Comparison of ENCODE assay signal across 13 mouse cellular contexts in genomic region chr9:119181241-119181728, GRCm38 (mm10). TPM values are rescaled to one million over a fixed set of nuclear protein-coding genes. Genes with fewer than 3 reads are reported as not detected.
DNase-seq lines count a peak whose midpoint lies in the region; ATAC-seq and TF ChIP-seq lines count a peak whose summit lies in the region.
"Had no signal": no experiment of that assay in that cellular context is flagged by ENCODE, and none has a peak within 500 bp of the region (broad histone marks: within the 10 kb centered on the region; RNA-seq: fewer than 3 reads in every experiment).

No protein-coding gene starts in this region.

- peak; percentile 55 to 67 for DNase-seq in heart, adult 18-20 months
- peak; percentile 28 for DNase-seq in testis, postnatal 14 days (ENCODE audit: low spot score)
- DNase-seq in testis, postnatal 10 days (ENCODE audit: low spot score): no peak
- peak; percentile 52 for DNase-seq in kidney, postnatal 0 days (ENCODE audit: low spot score)
- peak; percentile 26 for DNase-seq in yolk sac, embryonic 10.5 days (ENCODE audit: low spot score)
- DNase-seq in midbrain, embryonic 10.5 days (ENCODE audit: low spot score): no peak

- H3K4me1 ChIP-seq in heart, embryonic 12.5 days (replicated peaks): peaks cover 13% of the 10 kb centered on the region; the same call in 1 of the 2 replicates
- no peaks in the 10 kb centered on the region for H3K4me1 ChIP-seq in kidney, postnatal 0 days (replicated peaks; ENCODE audit: insufficient read depth, low read length)
- H3K4me1 ChIP-seq in midbrain, embryonic 10.5 days: peaks cover 3% of the 10 kb centered on the region; the same call in 1 of the 2 replicates

- H3K27me3 ChIP-seq in heart, embryonic 12.5 days (replicated peaks): no peaks in the 10 kb centered on the region
- H3K27me3 ChIP-seq in kidney, postnatal 0 days (ENCODE audit: insufficient read depth, low read length): no peaks in the 10 kb centered on the region
- no peaks in the 10 kb centered on the region for H3K27me3 ChIP-seq in midbrain, embryonic 10.5 days (ENCODE audit: low read depth, poor library complexity, severe bottlenecking)

- TF ChIP-seq CTCF in kidney, postnatal 0 days (IDR thresholded peaks at IDR 0.05; ENCODE audit: low read depth): no peak

- no peak overlapping the region for H3K9ac ChIP-seq in heart, embryonic 12.5 days
- H3K9ac ChIP-seq in kidney, postnatal 0 days (ENCODE audit: low read depth, low read length): no peak overlapping the region

- H3K4me2 ChIP-seq in heart, embryonic 12.5 days: no peak overlapping the region
- no peak overlapping the region for H3K4me2 ChIP-seq in kidney, postnatal 0 days (ENCODE audit: low read length)

- H3K36me3 ChIP-seq in heart, embryonic 12.5 days: no peaks in the 10 kb centered on the region
- no peaks in the 10 kb centered on the region for H3K36me3 ChIP-seq in kidney, postnatal 0 days (ENCODE audit: insufficient read depth, low read length)
- no peaks in the 10 kb centered on the region for H3K36me3 ChIP-seq in midbrain, embryonic 10.5 days

- H3K27ac ChIP-seq in heart, embryonic 12.5 days (ENCODE audit: poor library complexity, severe bottlenecking): no peak overlapping the region
- no peak overlapping the region for H3K27ac ChIP-seq in kidney, postnatal 0 days
- H3K27ac ChIP-seq in midbrain, embryonic 10.5 days (replicated peaks): no peak overlapping the region

- 33% methylated on average over 3 of the region's 3 CpGs for WGBS in heart, embryonic 12.5 days
- WGBS in kidney, postnatal 0 days: 23% methylated on average over 3 of the region's 3 CpGs
- WGBS in midbrain, embryonic 10.5 days: 65% methylated on average over 3 of the region's 3 CpGs

- no peaks in the 10 kb centered on the region for H3K9me3 ChIP-seq in heart, embryonic 12.5 days (replicated peaks)
- H3K9me3 ChIP-seq in kidney, postnatal 0 days (replicated peaks; ENCODE audit: low read length): no peaks in the 10 kb centered on the region
- H3K9me3 ChIP-seq in midbrain, embryonic 10.5 days (replicated peaks): no peaks in the 10 kb centered on the region

- H3K4me3 ChIP-seq in heart, embryonic 12.5 days: no peak overlapping the region
- no peak overlapping the region for H3K4me3 ChIP-seq in kidney, postnatal 0 days (replicated peaks; ENCODE audit: low read depth, low read length)
- no peak overlapping the region for H3K4me3 ChIP-seq in midbrain, embryonic 10.5 days

- ATAC-seq in heart, embryonic 12.5 days (ENCODE audit: insufficient number of reproducible peaks, low FRiP score): no peak
- no peak for ATAC-seq in kidney, postnatal 0 days (replicated peaks; ENCODE audit: low FRiP score, low read depth)
- no peak for ATAC-seq in monocyte, adult 5-6 weeks (replicated peaks; ENCODE audit: insufficient number of reproducible peaks, low FRiP score, low TSS enrichment, poor library complexity, severe bottlenecking)

RNA-seq across cellular contexts. Expression of gene Gm47289, which starts 22.3 kb away (rescaled TPM):
- not detected for total RNA-seq in heart, adult 18-20 months (2021)
- not detected in 2 replicates for polyA plus RNA-seq in heart, embryonic 12.5 days (2016; fragmentation: Nextera tagmentation; extraction: Ambion mirVana)
- polyA plus RNA-seq in kidney, postnatal 0 days (2015; fragmentation: Nextera tagmentation; extraction: Ambion mirVana): not detected in 2 replicates
- not detected in 3 replicates for total RNA-seq in monocyte, adult 5-6 weeks (2017)
- not detected in 2 replicates for polyA plus RNA-seq in midbrain, embryonic 10.5 days (2016; fragmentation: Nextera tagmentation; extraction: Ambion mirVana)
- total RNA-seq: ES-E14; left cerebral cortex, postnatal 36 days had no signal
- polyA plus RNA-seq: neural tube, embryonic 11.5 days; testis, adult 2 months had no signal

RNA-seq across cellular contexts. Expression of gene Acaa1b, which starts 24.4 kb away (rescaled TPM):
- 1 to 10 TPM; 1.7 to 4.3 TPM for total RNA-seq in heart, adult 18-20 months (2021)
- polyA plus RNA-seq in heart, embryonic 12.5 days (2016; fragmentation: Nextera tagmentation; extraction: Ambion mirVana): 0.35 and 0.78 TPM in 2 replicates
- polyA plus RNA-seq in kidney, postnatal 0 days (2015; fragmentation: Nextera tagmentation; extraction: Ambion mirVana): 72.8 and 79.8 TPM in 2 replicates
- total RNA-seq in monocyte, adult 5-6 weeks (2017): not detected in 3 replicates
- 1.5 and 1.9 TPM in 2 replicates for polyA plus RNA-seq in midbrain, embryonic 10.5 days (2016; fragmentation: Nextera tagmentation; extraction: Ambion mirVana)

RNA-seq across cellular contexts. Expression of gene Slc22a13, which starts 27.6 kb away (rescaled TPM):
- not detected for total RNA-seq in heart, adult 18-20 months (2021)
- polyA plus RNA-seq in heart, embryonic 12.5 days (2016; fragmentation: Nextera tagmentation; extraction: Ambion mirVana): not detected in 2 replicates
- polyA plus RNA-seq in kidney, postnatal 0 days (2015; fragmentation: Nextera tagmentation; extraction: Ambion mirVana): 45.6 and 53.7 TPM in 2 replicates
- total RNA-seq in monocyte, adult 5-6 weeks (2017): not detected in 3 replicates
- not detected in 2 replicates for polyA plus RNA-seq in midbrain, embryonic 10.5 days (2016; fragmentation: Nextera tagmentation; extraction: Ambion mirVana)
- total RNA-seq: left cerebral cortex, postnatal 36 days had no signal
- polyA plus RNA-seq: gonadal fat pad, adult 2 months; neural tube, embryonic 11.5 days had no signal

Comparison
In these comparisons a context has a peak if more than half of its experiments do, and no peak if none do; other contexts are left out.
1. DNase-seq: peak in heart, adult 18-20 months (2 of 2), testis, postnatal 14 days (single experiment), kidney, postnatal 0 days (single experiment) and yolk sac, embryonic 10.5 days (single experiment); none in testis, postnatal 10 days (single experiment) and midbrain, embryonic 10.5 days (single experiment).
2. RNA of gene Acaa1b, which starts 24.4 kb away (polyA plus RNA-seq): 72.8 to 79.8 TPM in kidney, postnatal 0 days; 1.5 to 1.9 TPM in midbrain, embryonic 10.5 days and 0.35 to 0.78 TPM in heart, embryonic 12.5 days; every median in the first group is over 10 times any median in the second.
3. RNA of gene Slc22a13, which starts 27.6 kb away (polyA plus RNA-seq): 45.6 to 53.7 TPM in kidney, postnatal 0 days; not detected in heart, embryonic 12.5 days and not detected in midbrain, embryonic 10.5 days; every median in the first group is over 10 times any median in the second.